Mouse (Mus musculus) lung, postnatal 4 days (tissue): Measurements from ENCODE around the gene H2al1a.

ENCODE experiments used
- DNase-seq, 2 experiments: peaks; one replicate each; pipeline ENCODE4 v3.0.0; 2021

Gene H2al1a

GRCm38 (mm10) chrX:11346756-11347155 is 47.7 kb downstream of the H2al1a start:
- no peak for DNase-seq
